Mouse (Mus musculus) ES-E14 (cell line): ENCODE data around the gene Pard3b. TPM values are rescaled to one million over a fixed set of nuclear protein-coding genes. Genes with fewer than 3 reads are reported as not detected.
"Not testable (repeated sequence)": the region's sequence is repeated elsewhere in the genome, so short reads cannot be mapped to it uniquely, and the experiment has no call there.

Experiments
- DNase-seq: peaks from one replicate; pipeline ENCODE4 v3.0.0-alpha.2; 2013; ENCODE audit warnings: low read depth, low spot score
- H3K27ac ChIP-seq: 2 replicates; pipeline ENCODE4 v1.5.1; 2012; ENCODE audit warnings: low read depth, mild to moderate bottlenecking, low read length, moderate library complexity, mixed read lengths; ENCODE audit not compliant: poor library complexity, insufficient read depth, severe bottlenecking
- H3K36me3 ChIP-seq: 2 replicates; pipeline ENCODE4 v1.6.1; 2012; ENCODE audit warnings: mild to moderate bottlenecking, low read length, moderate library complexity, mixed read lengths; ENCODE audit not compliant: control insufficient read depth, poor library complexity, insufficient read depth, severe bottlenecking
- H3K4me1 ChIP-seq, 2 experiments: fragments of 150-350 bp in 1 of 2; sonication (generic) in 1 of 2; 2 replicates each; pipeline ENCODE4 v1.6.1; 2012; ENCODE audit warnings: low read length in 2 of 2, mild to moderate bottlenecking in 1 of 2, mixed read lengths in 1 of 2; ENCODE audit not compliant: control insufficient read depth in 2 of 2, insufficient read depth in 2 of 2, poor library complexity in 1 of 2
- H3K4me3 ChIP-seq, 2 experiments: fragments of 150-350 bp in 1 of 2; sonication (generic) in 1 of 2; 2 replicates each; pipeline ENCODE4 v1.5.1; 2012; ENCODE audit warnings: low read length in 2 of 2, low read depth in 1 of 2, mild to moderate bottlenecking in 1 of 2, mixed read lengths in 1 of 2; ENCODE audit not compliant: insufficient read depth in 1 of 2, poor library complexity in 1 of 2, severe bottlenecking in 1 of 2
- H3K9ac ChIP-seq: 2 replicates; pipeline ENCODE4 v1.6.1; 2012; ENCODE audit warnings: low read depth, mild to moderate bottlenecking, low read length, mixed read lengths; ENCODE audit not compliant: poor library complexity, insufficient read depth, severe bottlenecking
- H3K9me3 ChIP-seq: fragments of 150-350 bp; sonication (generic); 2 replicates; pipeline ENCODE4 v1.6.1; 2012; ENCODE audit warnings: low read depth, mild to moderate bottlenecking, low read length; ENCODE audit not compliant: control insufficient read depth, insufficient read depth
- CHD2 ChIP-seq: IDR thresholded peaks from 2 replicates; pipeline ENCODE4 v1.6.1; 2014; ENCODE audit warnings: mild to moderate bottlenecking, low read depth, low read length, inconsistent platforms
- HCFC1 ChIP-seq: IDR thresholded peaks from 2 replicates; pipeline ENCODE4 v1.6.1; 2012; ENCODE audit warnings: low read length, inconsistent platforms, borderline replicate concordance; ENCODE audit not compliant: insufficient read depth
- MAFK ChIP-seq: IDR thresholded peaks from 2 replicates; pipeline ENCODE4 v1.6.1; 2014; ENCODE audit warnings: mild to moderate bottlenecking, low read depth, low read length, inconsistent platforms; ENCODE audit not compliant: insufficient read depth
- ZC3H11A ChIP-seq: IDR thresholded peaks from 2 replicates; pipeline ENCODE4 v1.6.1; 2012; ENCODE audit warnings: low read depth, mild to moderate bottlenecking, inconsistent platforms, low read length, borderline replicate concordance
- ZNF384 ChIP-seq: IDR thresholded peaks from 2 replicates; pipeline ENCODE4 v1.6.1; 2012; ENCODE audit warnings: low read depth, low read length, inconsistent platforms
- in situ Hi-C, 2 experiments: fragments of 600-800 bp; cut with MboI; formaldehyde crosslinking; loops; one replicate each; pipeline ENCODE4 v1.15.1; 2025; ENCODE audit warnings: low sequenced_read_pairs in 2 of 2, inconsistent platforms in 1 of 2; ENCODE audit not compliant: unreplicated experiment in 2 of 2
- total RNA-seq: library from RNA; depleted of rRNA; stranded (reverse); fragments of 300-350 nt; gene quantifications from 2 replicates; pipeline ENCODE4 v1.2.3, GENCODE M21; 2012

Pard3b gene
- total RNA-seq, 1 experiment = 0.49 TPM

- in situ Hi-C loops = no loop called here
- no peak for TF ChIP-seq ZNF384
- TF ChIP-seq MAFK = no peak
- TF ChIP-seq HCFC1 = no peak
- no peak for TF ChIP-seq CHD2
- DNase-seq = no peak
- H3K27ac ChIP-seq = no peak overlapping the region
- no peaks in the 10 kb centered on the region for H3K9me3 ChIP-seq
- no peak overlapping the region for H3K4me3 ChIP-seq
- H3K9ac ChIP-seq = no peak overlapping the region
- H3K36me3 ChIP-seq = no peaks in the 10 kb centered on the region
- H3K4me1 ChIP-seq = no peaks in the 10 kb centered on the region
These were observed 959.9 kb downstream of the Pard3b start for GRCm38 (mm10) chr1:62598551-62598950.

- H3K36me3 ChIP-seq, DNase-seq, H3K4me3 ChIP-seq, H3K4me1 ChIP-seq, H3K9me3 ChIP-seq, H3K9ac ChIP-seq, in situ Hi-C loops, H3K27ac ChIP-seq: not testable (repeated sequence)
These were observed 966.0 kb downstream of the Pard3b start for GRCm38 (mm10) chr1:62604644-62605043.

- no peak for DNase-seq
- TF ChIP-seq HCFC1 = no peak
- no peak for TF ChIP-seq ZNF384
- no peak for TF ChIP-seq CHD2
- TF ChIP-seq MAFK = no peak
- TF ChIP-seq ZC3H11A = no peak
- H3K4me1 ChIP-seq = no peaks in the 10 kb centered on the region
- H3K9ac ChIP-seq = no peak overlapping the region
- no peaks in the 10 kb centered on the region for H3K36me3 ChIP-seq
- no peaks in the 10 kb centered on the region for H3K9me3 ChIP-seq
- no peak overlapping the region for H3K27ac ChIP-seq
- no peak overlapping the region for H3K4me3 ChIP-seq
- in situ Hi-C loops = no loop called here
These were observed 979.6 kb downstream of the Pard3b start for GRCm38 (mm10) chr1:62618109-62618665.

GRCm38 (mm10) chr1:62619456-62619855 lies 980.8 kb downstream of the Pard3b start:
- DNase-seq = no peak
- Histone ChIP-seq H3K4me3 (no peak overlapping the region), H3K36me3 (no peaks in the 10 kb centered on the region), H3K27ac (no peak overlapping the region), H3K9ac (no peak overlapping the region), H3K9me3 (no peaks in the 10 kb centered on the region), H3K4me1 (no peaks in the 10 kb centered on the region)
- no peak for TF ChIP-seq MAFK
- no peak for TF ChIP-seq ZC3H11A
- TF ChIP-seq HCFC1 = no peak
- no peak for TF ChIP-seq ZNF384
- TF ChIP-seq CHD2 = no peak
- in situ Hi-C loops = no loop called here

- Histone ChIP-seq H3K9me3 (no peaks in the 10 kb centered on the region), H3K4me1 (no peaks in the 10 kb centered on the region), H3K4me3 (no peak overlapping the region), H3K36me3 (no peaks in the 10 kb centered on the region), H3K27ac (no peak overlapping the region), H3K9ac (no peak overlapping the region)
- in situ Hi-C loops = no loop called here
- TF ChIP-seq HCFC1 = no peak
- no peak for TF ChIP-seq MAFK
- no peak for TF ChIP-seq ZC3H11A
- TF ChIP-seq CHD2 = no peak
- no peak for TF ChIP-seq ZNF384
- DNase-seq = no peak
These were observed 983.8 kb downstream of the Pard3b start for GRCm38 (mm10) chr1:62622447-62622846.
